12 mouse cellular contexts compared by ENCODE assay signal in the genomic region with DNA sequence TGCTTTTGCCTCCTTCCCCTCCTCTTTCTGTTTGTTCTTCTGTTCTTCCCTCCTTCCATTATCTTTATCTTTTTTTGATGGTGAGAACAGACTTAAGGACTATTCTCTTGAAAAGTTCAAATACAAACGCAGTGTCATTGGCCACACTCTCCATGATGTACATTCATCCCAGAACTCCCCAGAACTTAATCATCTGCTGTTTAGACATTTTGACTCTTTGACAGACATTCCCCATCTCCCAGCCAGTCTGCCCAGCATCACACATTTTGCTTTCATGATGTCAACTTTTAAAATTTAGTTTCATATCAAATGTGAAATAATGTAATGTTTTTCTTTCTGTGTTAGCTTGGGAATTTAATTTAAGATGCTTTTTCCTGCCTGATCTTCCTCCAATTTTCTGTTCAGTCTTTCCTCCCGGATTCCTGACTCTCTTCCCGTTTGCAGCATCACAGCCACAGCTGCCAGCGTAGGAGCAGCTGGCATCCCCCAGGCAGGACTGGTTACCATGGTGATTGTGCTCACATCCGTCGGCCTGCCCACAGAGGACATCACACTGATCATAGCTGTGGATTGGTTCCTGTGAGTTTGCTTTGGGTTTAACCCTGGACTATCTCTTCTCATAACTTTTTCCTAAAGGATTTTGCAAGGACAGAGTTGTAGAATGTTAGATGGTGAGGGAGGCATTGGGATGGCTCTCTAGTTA. TPM values are rescaled to one million over a fixed set of nuclear protein-coding genes. Genes with fewer than 3 reads are reported as not detected.
DNase-seq lines count a peak whose midpoint lies in the region; ATAC-seq lines count a peak whose summit lies in the region.
"Had no signal": no experiment of that assay in that cellular context is flagged by ENCODE, and none has a peak within 500 bp of the region (broad histone marks: within the 10 kb centered on the region; RNA-seq: fewer than 3 reads in every experiment).

No protein-coding gene starts in this region.

- no peak overlapping the region for H3K4me3 ChIP-seq in hindbrain, embryonic 16.5 days (ENCODE audit: low read length)
- H3K4me3 ChIP-seq: embryonic facial prominence, embryonic 12.5 days; liver, embryonic 12.5 days had no signal

- ATAC-seq in hindbrain, embryonic 16.5 days = peak; percentile 96
- ATAC-seq: liver, embryonic 12.5 days had no signal

- intact Hi-C loops in left cerebral cortex, postnatal 4 days (cut with DNase I) = no loop called here
- intact Hi-C loops in gastrocnemius, postnatal 14 days (cut with DNase I; ENCODE audit: low total_unique reads) = no loop called here

- H3K9me3 ChIP-seq in hindbrain, embryonic 16.5 days (ENCODE audit: control insufficient read depth, low read length) = 0 out of 2 replicates have a peak, but pooled peaks cover 2% of the 10 kb centered on the region
- H3K9me3 ChIP-seq: embryonic facial prominence, embryonic 12.5 days; liver, embryonic 12.5 days had no signal

- H3K27me3 ChIP-seq in hindbrain, embryonic 16.5 days (replicated peaks; ENCODE audit: control insufficient read depth, insufficient read depth, low read length) = no peaks in the 10 kb centered on the region
- H3K27me3 ChIP-seq: embryonic facial prominence, embryonic 12.5 days; liver, embryonic 12.5 days had no signal

- H3K4me1 ChIP-seq in hindbrain, embryonic 16.5 days (ENCODE audit: control insufficient read depth, insufficient read depth, low read depth, low read length) = no peaks in the 10 kb centered on the region
- H3K4me1 ChIP-seq: embryonic facial prominence, embryonic 12.5 days; liver, embryonic 12.5 days had no signal

- H3K4me2 ChIP-seq in hindbrain, embryonic 16.5 days (ENCODE audit: low read length) = peak overlapping the region; percentile 12; the same call in 1 of the 2 replicates
- H3K4me2 ChIP-seq: embryonic facial prominence, embryonic 12.5 days; liver, embryonic 12.5 days had no signal

- peak; percentile 13 to 41 for DNase-seq in cerebellum, postnatal 14 days
- DNase-seq in cerebellum, postnatal 25 days = no peak
- peak; percentile 69 for DNase-seq in left cerebral cortex, postnatal 4 days
- peak; percentile 78 to 89 for DNase-seq in right cerebral cortex, postnatal 10 days (ENCODE audit: low spot score in 2 of 2)
- no peak for DNase-seq in gastrocnemius, postnatal 14 days
- no peak for DNase-seq in adrenal gland, adult 2 months
- DNase-seq in lung, postnatal 14 days = no peak

- 0 out of 2 replicates have a peak, but pooled peaks cover 4% of the 10 kb centered on the region for H3K36me3 ChIP-seq in hindbrain, embryonic 16.5 days (ENCODE audit: control insufficient read depth, insufficient read depth, low read length)
- H3K36me3 ChIP-seq: embryonic facial prominence, embryonic 12.5 days; liver, embryonic 12.5 days had no signal

- 37% methylated on average over 6 of the region's 6 CpGs for WGBS in hindbrain, embryonic 16.5 days

- H3K27ac ChIP-seq in hindbrain, embryonic 16.5 days (ENCODE audit: low read depth, low read length) = peak overlapping the region; percentile 48
- H3K27ac ChIP-seq: embryonic facial prominence, embryonic 12.5 days; liver, embryonic 12.5 days had no signal

- H3K9ac ChIP-seq in hindbrain, embryonic 16.5 days (ENCODE audit: low read depth, low read length) = no peak overlapping the region
- H3K9ac ChIP-seq: embryonic facial prominence, embryonic 12.5 days; liver, embryonic 12.5 days had no signal

RNA-seq across cellular contexts. Expression of a gene that starts 32.2 kb away (rescaled TPM):
- polyA plus RNA-seq in hindbrain, embryonic 16.5 days (2015; fragmentation: Nextera tagmentation; extraction: Ambion mirVana) = 32.6 and 37.3 TPM in 2 replicates
- total RNA-seq in left cerebral cortex, postnatal 4 days (2021) = 10 to 100 TPM; 15.7 to 18.1 TPM
- total RNA-seq in gastrocnemius, postnatal 14 days (2021) = under 1 TPM in 1 of 2 experiments, not detected in 1; 0.14 TPM
- under 1 TPM in 1 of 2 experiments, not detected in 1; 0.21 TPM for total RNA-seq in adrenal gland, adult 2 months (2021)
- 0.04 and 0.57 TPM in 2 replicates for polyA plus RNA-seq in adrenal gland, adult 2 months (2012; rRNA removed)
- total RNA-seq: heart, postnatal 25 days had no signal

RNA-seq across cellular contexts. Expression of a gene that starts 39.5 kb away (rescaled TPM):
- polyA plus RNA-seq in hindbrain, embryonic 16.5 days (2015; fragmentation: Nextera tagmentation; extraction: Ambion mirVana) = not detected in 2 replicates
- not detected for total RNA-seq in left cerebral cortex, postnatal 4 days (2021)
- total RNA-seq in gastrocnemius, postnatal 14 days (2021) = not detected
- total RNA-seq in adrenal gland, adult 2 months (2021) = not detected
- not detected in 2 replicates for polyA plus RNA-seq in adrenal gland, adult 2 months (2012; rRNA removed)
- total RNA-seq: heart, postnatal 25 days had no signal
- polyA plus RNA-seq: embryonic facial prominence, embryonic 12.5 days; liver, embryonic 12.5 days; spleen, adult 2 months had no signal

RNA-seq across cellular contexts. Expression of a gene that starts 59.6 kb away (rescaled TPM):
- 0.25 and 0.26 TPM in 2 replicates for polyA plus RNA-seq in hindbrain, embryonic 16.5 days (2015; fragmentation: Nextera tagmentation; extraction: Ambion mirVana)
- total RNA-seq in left cerebral cortex, postnatal 4 days (2021) = under 1 TPM in 1 of 2 experiments, not detected in 1; 0.22 TPM
- total RNA-seq in gastrocnemius, postnatal 14 days (2021) = not detected
- not detected for total RNA-seq in adrenal gland, adult 2 months (2021)
- 0.07 TPM in 1 of 2 replicates, not detected in the other for polyA plus RNA-seq in adrenal gland, adult 2 months (2012; rRNA removed)
- total RNA-seq: heart, postnatal 25 days had no signal
- polyA plus RNA-seq: liver, embryonic 12.5 days; spleen, adult 2 months had no signal

Comparison
In these comparisons a context has a peak if more than half of its experiments do, and no peak if none do; other contexts are left out.
1. DNase-seq: peak in cerebellum, postnatal 14 days (2 of 2), left cerebral cortex, postnatal 4 days (single experiment) and right cerebral cortex, postnatal 10 days (2 of 2); none in cerebellum, postnatal 25 days (0 of 2), gastrocnemius, postnatal 14 days (single experiment), adrenal gland, adult 2 months (single experiment) and lung, postnatal 14 days (single experiment).
2. RNA of a gene that starts 32.2 kb away (total RNA-seq): 15.7 to 18.1 TPM in left cerebral cortex, postnatal 4 days; 0.14 TPM in gastrocnemius, postnatal 14 days and 0.21 TPM in adrenal gland, adult 2 months; every median in the first group is over 10 times any median in the second.